Mouse (Mus musculus) hindbrain, embryonic 13.5 days (tissue): ENCODE data around the gene Olfr1013. TPM values are rescaled to one million over a fixed set of nuclear protein-coding genes. Genes with fewer than 3 reads are reported as not detected.

ENCODE experiments used
- ATAC-seq: fragments of 200-750 bp; cut with Nextera tagmentation; 2 replicates; pipeline ENCODE4 v1.8.0; 2017; ENCODE audit warnings: moderate TSS enrichment; ENCODE audit not compliant: low FRiP score
- H3K27ac ChIP-seq: fragments of 300-500 bp; sonication (generic); 2 replicates; pipeline ENCODE4 v1.5.1; 2015; ENCODE audit warnings: inconsistent platforms, mild to moderate bottlenecking, moderate library complexity
- H3K27me3 ChIP-seq: fragments of 300-500 bp; sonication (generic); 2 replicates; pipeline ENCODE4 v1.6.1; 2015; ENCODE audit warnings: mild to moderate bottlenecking, inconsistent platforms
- H3K36me3 ChIP-seq: fragments of 300-500 bp; sonication (generic); 2 replicates; pipeline ENCODE4 v1.6.1; 2015; ENCODE audit warnings: mild to moderate bottlenecking, inconsistent platforms
- H3K4me1 ChIP-seq: fragments of 300-500 bp; sonication (generic); replicated peaks from 2 replicates; pipeline ENCODE4 v1.6.1; 2015; ENCODE audit warnings: inconsistent platforms
- H3K4me2 ChIP-seq: fragments of 300-500 bp; sonication (generic); 2 replicates; pipeline ENCODE4 v1.6.1; 2015; ENCODE audit warnings: inconsistent platforms, mild to moderate bottlenecking, moderate library complexity
- H3K4me3 ChIP-seq: fragments of 300-500 bp; sonication (generic); 2 replicates; pipeline ENCODE4 v1.5.1; 2015; ENCODE audit warnings: mild to moderate bottlenecking, inconsistent platforms
- H3K9ac ChIP-seq: fragments of 300-500 bp; sonication (generic); 2 replicates; pipeline ENCODE4 v1.6.1; 2015; ENCODE audit warnings: mild to moderate bottlenecking, inconsistent platforms
- H3K9me3 ChIP-seq: fragments of 300-500 bp; sonication (generic); 2 replicates; pipeline ENCODE4 v1.6.1; 2016; ENCODE audit warnings: inconsistent platforms
- WGBS: fragments of 180-500 bp; shearing (Covaris S2); methylation state at CpG from one replicate; pipeline ENCODE4 v1.1.7; 2015; 5-methylcytosine and 5-hydroxymethylcytosine counted together
- polyA plus RNA-seq: library from polyadenylated mRNA; unstranded; fragments of >200 nt; fragmentation: Nextera tagmentation; extraction: Ambion mirVana; gene quantifications from 2 replicates; pipeline ENCODE4 v1.2.1, GENCODE M21; 2015

Olfr1013 gene
- not detected in 2 replicates for polyA plus RNA-seq

DNA sequence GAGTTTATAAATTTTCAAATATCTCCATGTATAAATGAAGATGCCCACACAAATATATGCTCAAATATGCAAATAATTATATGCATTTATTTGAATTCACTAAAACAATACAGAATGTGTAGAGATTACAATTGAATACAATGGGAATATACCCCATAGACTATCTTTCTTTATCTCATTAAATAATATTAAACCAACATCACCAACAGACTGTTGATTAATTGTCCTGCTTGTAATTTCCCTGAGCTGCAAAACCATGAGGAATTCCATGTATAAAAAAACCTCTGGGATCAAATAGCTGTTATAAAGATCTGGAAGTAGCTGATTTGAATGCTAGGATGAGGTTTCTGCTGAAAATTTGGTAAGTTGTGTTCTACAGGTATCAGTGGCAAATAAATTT, at the start of gene Olfr1013:
Olfr1013 (plus strand) TSS at position 301 of the 400 bp plus-strand sequence.
- H3K27me3 ChIP-seq: no peaks in the 10 kb centered on the region
- ATAC-seq: no peak
- no peak within 1 kb of the TSS for H3K9ac ChIP-seq
- no peak within 1 kb of the TSS for H3K4me3 ChIP-seq
- no peaks in the 10 kb centered on the region for H3K36me3 ChIP-seq
- H3K4me1 ChIP-seq: no peaks in the 10 kb centered on the region
- no peak within 1 kb of the TSS for H3K4me2 ChIP-seq
- no peak within 1 kb of the TSS for H3K27ac ChIP-seq
- no peaks in the 10 kb centered on the region for H3K9me3 ChIP-seq

DNA sequence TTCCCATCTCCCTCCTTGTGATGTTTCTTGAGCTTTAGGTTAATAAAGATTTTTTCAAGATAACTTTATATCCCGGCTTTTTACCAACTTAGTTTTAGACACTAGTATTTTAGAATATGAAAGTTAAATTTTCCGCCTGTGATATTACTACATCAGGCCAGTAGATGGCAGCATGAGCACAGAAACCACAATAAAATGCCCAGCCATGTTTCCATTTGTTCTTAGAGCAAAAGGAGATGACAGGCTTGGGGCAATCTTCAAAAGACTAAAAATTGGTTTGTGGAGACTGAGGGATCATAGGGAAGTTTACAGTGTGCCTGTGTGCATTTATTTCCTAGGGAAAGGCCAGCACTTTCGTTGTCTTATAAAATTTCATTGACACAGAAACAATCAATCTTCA, 41.1 kb upstream of the Olfr1013 start:
- no peaks in the 10 kb centered on the region for H3K9me3 ChIP-seq

DNA sequence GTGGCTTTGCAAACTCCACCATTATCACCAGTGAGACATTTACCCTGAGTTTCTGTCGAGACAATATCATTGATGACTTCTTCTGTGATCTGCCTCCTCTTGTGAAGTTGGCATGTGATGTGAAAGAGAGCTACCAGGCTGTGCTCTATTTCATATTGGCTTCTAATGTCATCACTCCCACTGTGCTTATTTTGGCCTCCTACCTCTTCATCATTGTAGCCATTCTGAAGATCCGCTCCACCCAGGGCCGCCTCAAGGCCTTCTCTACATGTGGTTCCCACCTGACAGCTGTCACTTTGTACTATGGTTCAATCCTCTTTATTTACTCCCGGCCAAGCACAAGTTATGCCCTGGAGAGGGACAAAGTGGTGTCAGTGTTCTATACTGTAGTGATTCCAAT, 13.1 kb upstream of the Olfr1013 start:
- WGBS: 81% methylated on average over 4 of the region's 4 CpGs
- ATAC-seq: no peak
- H3K36me3 ChIP-seq: no peaks in the 10 kb centered on the region
- no peak overlapping the region for H3K9ac ChIP-seq
- H3K27me3 ChIP-seq: no peaks in the 10 kb centered on the region
- no peak overlapping the region for H3K4me2 ChIP-seq
- H3K4me1 ChIP-seq: no peaks in the 10 kb centered on the region
- H3K9me3 ChIP-seq: no peaks in the 10 kb centered on the region
- no peak overlapping the region for H3K4me3 ChIP-seq
- no peak overlapping the region for H3K27ac ChIP-seq

More for the DNA sequence above, 41.1 kb upstream of the Olfr1013 start:
- H3K9ac ChIP-seq: no peak overlapping the region
- 17% methylated on average over 3 of the region's 3 CpGs for WGBS
- no peak overlapping the region for H3K4me3 ChIP-seq
- no peak for ATAC-seq
- no peak overlapping the region for H3K27ac ChIP-seq
- H3K27me3 ChIP-seq: no peaks in the 10 kb centered on the region
- no peak overlapping the region for H3K4me2 ChIP-seq
- no peaks in the 10 kb centered on the region for H3K36me3 ChIP-seq
- H3K4me1 ChIP-seq: no peaks in the 10 kb centered on the region

DNA sequence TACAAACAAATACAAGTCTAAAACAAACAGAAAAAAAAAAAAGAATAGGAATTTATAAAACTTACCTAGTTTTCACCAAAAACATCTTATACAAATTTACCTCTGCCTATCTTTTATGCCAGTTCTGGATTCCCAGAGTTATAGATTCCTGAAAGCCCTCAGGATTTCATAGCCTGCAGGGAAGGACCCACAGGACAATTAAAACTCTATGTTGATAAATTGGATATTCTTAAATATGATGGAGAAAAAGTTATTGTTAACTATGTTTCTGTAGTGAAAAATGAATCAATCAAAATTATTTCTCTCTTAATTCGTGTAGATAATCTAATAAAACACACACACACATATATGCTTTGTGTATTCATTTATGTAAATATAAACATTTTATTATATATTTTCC, 4.2 kb upstream of the Olfr1013 start, which contains the start of gene Olfr1012:
Olfr1012 (minus strand) TSS at position 101 of the 400 bp plus-strand sequence.
- H3K4me2 ChIP-seq: no peak within 1 kb of the TSS
- H3K4me3 ChIP-seq: no peak within 1 kb of the TSS
- ATAC-seq: no peak
- 80% methylated on average over 1 of the region's 1 CpGs for WGBS
- no peaks in the 10 kb centered on the region for H3K27me3 ChIP-seq
- H3K9me3 ChIP-seq: no peaks in the 10 kb centered on the region
- no peak within 1 kb of the TSS for H3K27ac ChIP-seq
- H3K4me1 ChIP-seq: no peaks in the 10 kb centered on the region
- no peak within 1 kb of the TSS for H3K9ac ChIP-seq
- no peaks in the 10 kb centered on the region for H3K36me3 ChIP-seq

DNA sequence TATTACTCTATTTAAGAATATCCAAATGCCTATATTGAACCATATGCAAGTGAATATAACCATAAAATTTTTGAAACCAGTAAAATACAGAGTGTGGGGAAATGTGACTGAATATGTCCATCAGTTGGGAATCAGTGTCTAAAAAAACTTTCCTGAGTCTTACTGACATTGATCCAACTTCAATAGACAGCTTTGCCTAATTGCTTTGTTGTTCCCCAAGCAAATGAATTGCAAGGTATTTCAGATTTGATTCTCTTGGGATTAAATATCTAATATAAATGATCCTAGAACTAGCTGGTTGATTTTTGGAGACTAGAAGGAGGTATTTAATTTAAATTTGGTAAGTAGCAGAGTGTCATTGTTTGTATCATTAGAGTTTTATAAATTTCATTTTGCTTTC, 5.5 kb downstream of the Olfr1013 start, which contains the start of gene Olfr1014:
Olfr1014 (plus strand) TSS at position 301 of the 400 bp plus-strand sequence.
- no peak for ATAC-seq
- no peak within 1 kb of the TSS for H3K9ac ChIP-seq
- no peaks in the 10 kb centered on the region for H3K9me3 ChIP-seq
- no peaks in the 10 kb centered on the region for H3K4me1 ChIP-seq
- no peak within 1 kb of the TSS for H3K27ac ChIP-seq
- H3K27me3 ChIP-seq: no peaks in the 10 kb centered on the region
- H3K4me3 ChIP-seq: no peak within 1 kb of the TSS
- H3K36me3 ChIP-seq: no peaks in the 10 kb centered on the region
- H3K4me2 ChIP-seq: no peak within 1 kb of the TSS

DNA sequence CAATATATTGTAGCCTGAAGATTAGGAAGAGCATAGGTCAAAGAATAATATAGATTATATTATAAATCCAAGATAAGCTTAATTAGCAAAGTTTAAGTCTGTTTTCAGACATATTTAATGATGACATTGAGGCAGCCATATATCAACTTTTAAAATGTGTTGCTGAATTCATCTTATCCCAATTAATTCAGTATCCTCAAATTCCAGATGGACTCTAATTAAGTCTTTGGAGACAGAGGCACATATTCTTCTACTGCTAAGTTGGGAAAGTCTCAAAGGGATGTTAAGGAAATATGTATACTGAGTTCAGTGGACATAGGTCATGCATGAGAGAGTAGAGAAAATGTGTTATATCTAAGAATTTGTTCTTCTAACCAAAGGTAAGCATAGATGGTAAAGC, 14.8 kb downstream of the Olfr1013 start, which contains the start of gene Olfr1015:
Olfr1015 (plus strand) TSS at position 301 of the 400 bp plus-strand sequence.
- no peaks in the 10 kb centered on the region for H3K4me1 ChIP-seq
- H3K27ac ChIP-seq: no peak within 1 kb of the TSS
- H3K4me3 ChIP-seq: no peak within 1 kb of the TSS
- ATAC-seq: no peak
- no peak within 1 kb of the TSS for H3K4me2 ChIP-seq
- H3K27me3 ChIP-seq: no peaks in the 10 kb centered on the region
- H3K36me3 ChIP-seq: no peaks in the 10 kb centered on the region
- no peaks in the 10 kb centered on the region for H3K9me3 ChIP-seq
- no peak within 1 kb of the TSS for H3K9ac ChIP-seq

DNA sequence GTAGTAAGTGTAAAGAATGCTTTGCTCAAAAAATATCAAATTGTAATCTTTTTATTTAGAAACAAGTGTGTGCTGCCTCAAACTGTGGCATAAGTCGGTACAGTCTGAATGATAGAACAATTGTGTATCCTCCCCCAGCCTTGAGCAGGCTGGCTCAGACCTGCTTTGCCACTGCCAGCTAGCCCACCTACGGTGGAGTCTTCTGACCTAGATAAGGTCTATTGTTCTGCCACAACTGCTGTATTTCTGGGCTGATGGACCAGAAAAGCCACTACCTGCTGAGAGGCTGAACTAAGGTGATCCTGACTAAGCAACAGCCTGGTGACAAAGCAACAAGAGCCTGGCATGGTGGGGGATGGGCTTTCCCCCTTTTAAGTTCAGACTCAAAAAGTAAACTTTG, 25.4 kb downstream of the Olfr1013 start:
- no peak overlapping the region for H3K9ac ChIP-seq
- no peak overlapping the region for H3K27ac ChIP-seq
- H3K4me2 ChIP-seq: no peak overlapping the region
- no peaks in the 10 kb centered on the region for H3K36me3 ChIP-seq
- no peaks in the 10 kb centered on the region for H3K9me3 ChIP-seq
- ATAC-seq: no peak
- no peak overlapping the region for H3K4me3 ChIP-seq
- no peaks in the 10 kb centered on the region for H3K27me3 ChIP-seq
- H3K4me1 ChIP-seq: no peaks in the 10 kb centered on the region
- 19% methylated on average over 2 of the region's 2 CpGs for WGBS

DNA sequence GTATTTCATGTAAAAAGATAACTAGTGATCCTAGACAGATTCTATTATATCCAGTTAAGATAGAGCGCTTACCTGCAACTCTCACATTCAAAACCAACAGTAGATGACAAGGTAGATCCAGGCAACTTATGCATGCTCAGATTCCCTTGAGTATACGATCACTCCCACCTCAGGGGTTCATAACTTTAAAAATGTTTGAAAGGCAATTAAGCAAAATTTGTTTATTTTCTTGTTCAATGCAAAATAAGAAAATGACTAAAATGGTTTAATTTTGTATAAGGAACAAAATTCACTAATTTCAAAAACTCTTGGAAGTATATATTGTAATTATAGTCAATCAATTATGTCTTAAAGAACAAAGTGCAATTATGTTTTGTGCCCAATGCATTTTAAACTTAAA, 35.5 kb downstream of the Olfr1013 start, which contains the start of gene Olfr1016:
Olfr1016 (minus strand) TSS at position 101 of the 400 bp plus-strand sequence.
- no peaks in the 10 kb centered on the region for H3K27me3 ChIP-seq
- no peak within 1 kb of the TSS for H3K4me2 ChIP-seq
- H3K9me3 ChIP-seq: no peaks in the 10 kb centered on the region
- H3K9ac ChIP-seq: no peak within 1 kb of the TSS
- no peak within 1 kb of the TSS for H3K27ac ChIP-seq
- WGBS: 86% methylated on average over 2 of the region's 2 CpGs
- H3K36me3 ChIP-seq: no peaks in the 10 kb centered on the region
- no peak for ATAC-seq
- H3K4me1 ChIP-seq: no peaks in the 10 kb centered on the region
- no peak within 1 kb of the TSS for H3K4me3 ChIP-seq

DNA sequence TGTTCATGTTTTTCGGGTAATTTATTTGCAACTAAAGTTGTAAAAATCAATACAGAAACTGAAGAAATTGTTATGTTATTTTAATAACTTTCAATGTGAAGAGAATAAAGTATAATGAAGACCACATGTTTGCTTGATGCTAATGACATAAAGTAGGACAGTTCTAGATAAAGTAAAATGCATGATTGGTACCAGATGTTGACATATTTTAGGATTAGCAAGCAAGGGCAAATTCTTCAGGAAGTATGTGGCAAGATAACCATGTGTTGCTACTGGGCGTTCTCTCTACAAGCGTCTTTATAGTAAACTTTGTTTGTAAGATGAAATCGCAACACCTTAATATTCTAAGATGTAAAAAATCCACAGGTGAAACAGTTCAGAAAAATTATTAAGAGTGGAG, 37.6 kb downstream of the Olfr1013 start:
- H3K27ac ChIP-seq: no peak overlapping the region
- H3K9me3 ChIP-seq: no peaks in the 10 kb centered on the region
- H3K4me2 ChIP-seq: no peak overlapping the region
- no peaks in the 10 kb centered on the region for H3K27me3 ChIP-seq
- no peaks in the 10 kb centered on the region for H3K36me3 ChIP-seq
- H3K4me3 ChIP-seq: no peak overlapping the region
- no peak for ATAC-seq
- H3K4me1 ChIP-seq: no peaks in the 10 kb centered on the region
- 88% methylated on average over 4 of the region's 4 CpGs for WGBS
- H3K9ac ChIP-seq: no peak overlapping the region

DNA sequence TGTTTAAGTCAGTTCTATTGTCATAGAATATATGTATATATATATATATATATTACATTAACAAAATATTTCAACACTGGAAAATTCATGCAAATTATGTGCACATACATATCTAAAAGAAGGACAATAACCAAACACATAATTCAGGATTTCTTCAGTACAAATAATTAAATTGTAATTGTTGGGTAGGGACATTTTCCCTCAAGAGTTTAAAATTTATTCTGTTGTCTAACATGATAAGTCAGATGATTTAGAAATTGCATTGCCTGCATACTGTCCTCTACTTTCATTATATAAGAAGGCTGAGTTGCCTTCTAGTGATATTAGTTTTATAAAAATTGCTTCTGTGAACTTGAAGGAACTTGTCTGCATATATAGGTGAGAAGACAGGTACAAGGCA, 51.3 kb downstream of the Olfr1013 start, which contains the start of gene Olfr1018:
Olfr1018 (plus strand) TSS at position 301 of the 400 bp plus-strand sequence.
- Histone ChIP-seq H3K4me1 (no peaks in the 10 kb centered on the region), H3K9ac (no peak within 1 kb of the TSS), H3K36me3 (no peaks in the 10 kb centered on the region), H3K27ac (no peak within 1 kb of the TSS), H3K4me2 (no peak within 1 kb of the TSS), H3K4me3 (no peak within 1 kb of the TSS), H3K27me3 (no peaks in the 10 kb centered on the region), H3K9me3 (no peaks in the 10 kb centered on the region)
- ATAC-seq: no peak

Other genes with a start within 250 kb of the Olfr1013 start
- gene 4833423E24Rik, start 248.1 kb upstream of the Olfr1013 start, polyA plus RNA-seq: not detected in 2 replicates
- not detected in 2 replicates for gene Olfr996, start 187.9 kb upstream of the Olfr1013 start, polyA plus RNA-seq
- gene Olfr998, start 178.2 kb upstream of the Olfr1013 start, polyA plus RNA-seq: not detected in 2 replicates
- gene Olfr1000, start 155.2 kb upstream of the Olfr1013 start, polyA plus RNA-seq: not detected in 2 replicates
- gene Olfr1002, start 116.4 kb upstream of the Olfr1013 start, polyA plus RNA-seq: not detected in 2 replicates
- gene Olfr154, start 102.6 kb upstream of the Olfr1013 start, polyA plus RNA-seq: not detected in 2 replicates
- gene Olfr1006, start 88.3 kb upstream of the Olfr1013 start, polyA plus RNA-seq: not detected in 2 replicates
- gene Olfr1008, start 77.7 kb upstream of the Olfr1013 start, polyA plus RNA-seq: not detected in 2 replicates
- gene Olfr1009, start 51.7 kb upstream of the Olfr1013 start, polyA plus RNA-seq: not detected in 2 replicates
- gene Olfr1012, start 4.3 kb upstream of the Olfr1013 start, polyA plus RNA-seq: not detected in 2 replicates
- not detected in 2 replicates for gene Olfr1014, start 5.6 kb downstream of the Olfr1013 start, polyA plus RNA-seq
- gene Olfr1015, start 14.9 kb downstream of the Olfr1013 start, polyA plus RNA-seq: not detected in 2 replicates
- not detected in 2 replicates for gene Olfr1016, start 35.4 kb downstream of the Olfr1013 start, polyA plus RNA-seq
- gene Olfr1018, start 51.4 kb downstream of the Olfr1013 start, polyA plus RNA-seq: not detected in 2 replicates
- gene Olfr1019, start 78.4 kb downstream of the Olfr1013 start, polyA plus RNA-seq: not detected in 2 replicates
- not detected in 2 replicates for gene Olfr1020, start 79.9 kb downstream of the Olfr1013 start, polyA plus RNA-seq
- not detected in 2 replicates for gene Olfr1022, start 101.5 kb downstream of the Olfr1013 start, polyA plus RNA-seq
- gene Olfr1023, start 118.5 kb downstream of the Olfr1013 start, polyA plus RNA-seq: not detected in 2 replicates
- not detected in 2 replicates for gene Olfr1024, start 138.0 kb downstream of the Olfr1013 start, polyA plus RNA-seq
- not detected in 2 replicates for gene Olfr1025-ps1, start 148.1 kb downstream of the Olfr1013 start, polyA plus RNA-seq
- gene Olfr1026, start 154.5 kb downstream of the Olfr1013 start, polyA plus RNA-seq: not detected in 2 replicates
- gene Olfr1028, start 183.3 kb downstream of the Olfr1013 start, polyA plus RNA-seq: not detected in 2 replicates
- gene Olfr1029, start 206.8 kb downstream of the Olfr1013 start, polyA plus RNA-seq: not detected in 2 replicates
- not detected in 2 replicates for gene Olfr1030, start 212.2 kb downstream of the Olfr1013 start, polyA plus RNA-seq
- not detected in 2 replicates for gene Olfr1031, start 223.2 kb downstream of the Olfr1013 start, polyA plus RNA-seq
- gene Olfr1032, start 238.4 kb downstream of the Olfr1013 start, polyA plus RNA-seq: not detected in 2 replicates